Mouse (Mus musculus): ENCODE data around the gene Adh6a.

Adh6a gene

DNA sequence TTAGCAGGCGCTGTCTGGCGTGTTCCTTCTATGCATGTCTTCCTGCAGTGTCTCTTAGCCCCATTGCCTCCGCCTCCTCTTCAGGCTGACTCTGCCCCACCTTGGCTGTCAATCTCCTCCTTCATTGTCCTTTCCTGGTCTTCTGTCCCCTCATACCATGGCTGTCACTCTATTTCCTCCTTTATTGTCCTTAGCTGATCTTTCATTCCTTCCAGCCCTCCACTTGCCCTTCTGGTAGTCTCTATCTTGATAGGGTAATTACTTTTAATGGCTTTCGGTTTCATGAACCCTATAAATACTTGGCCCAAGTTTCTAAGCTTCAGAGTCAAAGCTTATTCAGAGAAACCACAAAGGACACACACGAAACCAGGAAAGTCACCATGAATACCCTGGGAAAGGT lies at the start of gene Adh6a:
Gene Adh6a, plus strand, starts transcription at position 322 of the 400 bp plus-strand sequence.
- no peak for DNase-seq

DNA sequence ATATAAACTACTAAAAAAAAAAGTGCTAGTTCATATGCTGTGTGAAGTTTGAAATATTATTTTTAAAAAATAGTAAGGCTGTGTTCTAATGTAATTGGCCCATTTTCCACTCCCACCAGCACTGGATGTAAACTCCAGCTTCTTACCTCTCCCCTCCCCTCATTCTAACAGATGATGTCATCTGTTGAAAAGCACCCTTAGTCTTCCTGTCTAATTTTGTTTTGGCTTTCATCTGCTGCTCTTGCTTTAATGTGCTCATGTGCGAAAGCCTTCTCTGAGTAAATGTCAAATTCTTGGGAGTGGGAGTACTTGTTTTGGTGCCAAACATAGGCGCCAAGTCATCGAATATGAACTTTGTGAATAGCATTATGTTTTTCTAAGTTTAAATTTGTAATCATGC lies 48.4 kb upstream of the Adh6a start:
- no peak for DNase-seq

DNA sequence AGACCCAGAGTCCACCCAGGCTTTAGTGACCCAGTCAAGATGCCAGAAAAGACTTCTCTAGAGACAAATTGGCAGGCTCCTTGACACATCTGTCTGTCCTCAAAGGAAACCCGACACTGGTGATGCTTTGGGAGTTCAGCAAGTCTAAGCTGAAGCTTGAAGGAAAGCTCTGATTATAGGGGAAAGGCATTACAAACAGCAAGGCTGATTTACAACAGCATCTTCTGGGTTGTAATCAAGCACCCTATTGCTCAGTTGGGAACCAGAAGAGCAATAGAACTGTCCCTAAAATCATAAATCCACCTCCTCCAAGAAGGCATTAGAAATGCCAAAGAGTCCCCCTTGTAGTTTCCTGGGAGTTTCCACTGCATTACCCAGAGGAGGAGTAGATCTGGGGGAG lies 42.6 kb upstream of the Adh6a start:
- DNase-seq: no peak

DNA sequence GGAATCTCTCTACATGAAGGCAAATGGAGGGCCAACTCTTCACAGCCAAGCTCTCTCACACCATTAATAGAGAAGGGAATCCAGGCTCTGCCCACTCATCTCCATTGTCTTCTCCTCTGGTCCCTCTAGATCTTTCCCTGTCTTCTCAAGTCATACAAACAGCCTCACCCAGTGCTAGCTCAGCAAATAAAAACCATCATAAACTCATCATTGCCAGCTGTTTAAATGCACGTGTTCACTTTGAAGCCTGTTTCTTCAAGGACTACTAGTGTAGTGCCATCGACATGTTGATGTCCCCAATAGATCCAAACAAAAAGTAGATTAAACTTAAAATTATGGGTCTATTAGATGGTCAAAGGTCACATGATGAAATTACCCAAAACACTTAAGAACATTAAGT lies 41.8 kb upstream of the Adh6a start:
- no peak for DNase-seq

DNA sequence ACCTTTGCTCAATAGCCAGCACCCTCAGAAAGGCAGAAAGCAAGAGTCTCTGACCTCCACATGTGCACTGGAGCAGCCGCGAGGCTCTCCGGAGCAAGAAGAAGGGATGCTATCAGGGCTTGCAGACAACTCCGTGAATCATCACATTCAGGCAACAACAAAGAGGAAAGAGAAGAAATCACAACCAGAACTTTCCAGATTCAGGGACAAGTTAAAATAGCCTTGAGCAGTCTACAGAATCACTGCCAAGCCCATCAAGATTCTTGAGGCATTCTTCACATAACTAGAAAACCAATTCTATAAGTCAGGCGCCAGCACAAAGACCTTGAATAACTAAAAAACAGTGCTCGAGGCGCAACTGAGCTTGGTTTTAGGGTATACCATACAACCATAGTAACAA lies 40.0 kb upstream of the Adh6a start:
- DNase-seq: no peak

DNA sequence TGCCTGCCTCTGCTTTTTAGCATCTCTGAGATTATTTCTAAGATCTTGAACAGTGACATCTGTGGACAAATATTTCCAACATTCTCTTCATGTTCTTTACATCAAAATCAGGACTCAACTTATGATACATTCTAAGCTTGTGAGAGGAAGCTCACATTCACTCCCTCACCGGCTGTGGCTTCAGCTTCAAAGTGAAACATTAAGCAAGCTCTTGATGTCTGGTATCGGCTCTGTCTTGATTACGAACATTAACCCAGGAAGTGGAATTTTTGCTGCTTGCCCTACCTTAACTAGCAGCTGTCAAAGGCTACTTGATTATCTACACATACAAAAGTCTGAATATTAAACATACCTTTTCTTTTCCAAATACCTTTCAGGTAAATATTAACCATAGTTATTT lies 38.0 kb upstream of the Adh6a start:
- DNase-seq: no peak

DNA sequence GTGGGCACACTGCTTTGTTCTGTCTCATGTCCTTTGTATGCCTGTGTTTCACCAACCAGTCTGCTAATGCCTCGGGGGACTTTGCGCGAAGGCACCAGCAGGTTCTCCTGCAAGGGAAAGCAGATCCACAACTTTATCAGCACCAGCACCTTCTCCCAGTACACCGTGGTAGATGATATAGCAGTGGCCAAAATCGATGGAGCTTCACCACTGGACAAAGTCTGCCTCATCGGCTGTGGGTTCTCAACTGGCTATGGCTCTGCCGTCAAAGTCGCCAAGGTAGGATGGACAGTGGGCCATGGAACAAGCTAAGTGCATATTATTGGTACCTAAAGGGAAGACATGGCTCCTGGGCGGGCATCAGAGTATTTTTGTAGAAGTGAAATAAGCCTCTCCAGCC lies 30.5 kb upstream of the Adh6a start:
- no peak for DNase-seq

DNA sequence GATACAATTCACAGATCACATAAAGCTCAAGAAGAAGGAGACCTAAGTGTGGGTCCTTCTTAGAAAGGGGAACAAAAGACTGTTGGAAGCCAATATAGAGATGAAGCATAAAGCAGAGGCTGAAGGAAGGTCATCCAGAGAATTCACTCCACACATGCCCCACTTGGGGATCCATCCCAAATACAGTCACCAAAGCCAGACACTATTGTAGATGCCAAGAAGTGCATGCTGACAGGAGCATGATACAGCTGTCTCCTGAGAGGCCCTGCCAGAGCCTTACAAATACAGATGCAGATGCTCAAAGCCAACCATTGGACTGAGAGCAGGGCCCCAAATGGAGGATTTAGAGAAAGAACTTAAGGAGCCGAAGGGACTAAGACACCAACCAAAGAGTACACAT lies 29.3 kb upstream of the Adh6a start:
- DNase-seq: no peak

DNA sequence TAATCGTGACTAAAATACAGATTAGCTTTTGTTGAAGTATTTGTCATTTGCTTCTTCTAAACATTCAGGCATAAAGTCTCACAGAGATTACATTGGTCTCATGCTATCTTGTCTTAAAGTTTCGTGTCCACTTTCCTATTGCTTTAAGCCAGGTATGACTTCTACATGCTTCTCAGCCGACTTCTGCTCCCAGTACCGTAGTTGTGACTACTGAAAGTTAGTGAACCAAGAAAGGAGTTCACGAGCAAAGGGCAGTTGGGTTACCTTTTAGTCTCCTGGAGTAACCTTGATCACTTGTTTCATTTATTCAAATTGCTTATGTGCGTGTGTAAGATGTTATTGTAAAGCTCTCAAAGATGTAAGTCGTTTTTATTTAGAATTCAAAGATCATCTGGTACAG lies 27.1 kb upstream of the Adh6a start:
- no peak for DNase-seq

DNA sequence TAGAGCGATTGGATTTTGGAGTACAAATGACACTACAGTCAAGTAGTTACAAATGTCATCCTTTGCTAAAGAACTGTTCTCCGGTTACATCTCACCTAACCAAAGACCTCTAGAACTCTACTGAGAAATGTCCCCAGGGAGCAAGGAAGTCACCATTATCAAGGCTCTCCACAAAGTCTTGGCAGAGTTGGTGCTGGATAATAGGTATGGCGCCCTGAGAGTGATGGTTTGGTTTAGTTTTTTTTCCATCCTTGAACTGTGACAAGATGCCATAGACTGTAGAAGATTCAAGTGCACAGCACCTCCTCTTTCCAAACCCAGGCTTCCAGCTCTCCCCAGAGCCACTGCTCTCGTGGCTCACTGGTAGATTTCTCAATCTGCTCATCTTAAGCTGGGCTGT lies 25.4 kb upstream of the Adh6a start:
- no peak for DNase-seq

DNA sequence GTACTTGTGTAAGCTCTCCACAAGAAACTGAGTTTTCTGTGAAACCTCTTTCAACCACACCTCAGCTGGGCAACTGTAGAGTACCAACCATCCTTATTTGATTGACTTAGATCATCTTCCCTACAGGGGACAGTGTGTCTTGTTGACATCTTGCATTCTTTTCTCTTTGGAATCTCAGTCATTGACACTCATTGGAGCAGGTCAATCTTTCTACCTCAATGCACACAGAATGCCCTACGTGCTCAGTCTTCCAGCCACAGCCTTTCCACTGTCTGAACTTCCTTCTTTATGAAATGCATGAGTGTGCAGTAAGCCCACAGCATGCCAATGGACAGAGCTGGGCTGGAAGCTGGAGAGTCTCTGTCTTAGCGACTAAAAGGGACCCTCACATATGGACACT lies 22.4 kb upstream of the Adh6a start:
- no peak for DNase-seq

DNA sequence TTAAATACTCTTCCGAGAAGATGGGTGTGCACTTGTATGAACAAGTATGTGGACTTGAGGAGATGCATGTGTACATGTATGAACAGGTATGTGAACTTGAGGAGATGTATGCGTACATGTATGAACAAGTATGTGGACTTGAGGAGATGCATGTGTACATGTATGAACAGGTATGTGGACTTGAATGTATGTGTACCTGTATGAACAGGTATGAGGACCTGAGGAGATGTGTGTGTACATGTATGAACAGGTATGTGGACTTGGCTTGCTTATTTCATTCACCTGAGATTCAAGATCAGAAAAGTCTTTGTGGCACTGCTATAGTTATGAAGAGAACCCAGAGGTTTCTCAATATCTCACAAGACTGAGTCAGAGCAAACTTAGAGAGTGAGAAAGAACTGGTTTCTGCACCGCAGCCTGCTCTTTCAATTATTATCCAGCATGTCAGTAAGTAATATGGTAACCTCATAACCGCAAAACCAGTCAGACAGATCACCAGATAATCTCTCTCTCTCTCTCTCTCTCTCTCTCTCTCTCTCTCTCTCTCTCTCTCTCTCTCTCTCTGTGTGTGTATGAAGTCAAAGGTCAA lies 21.5 kb upstream of the Adh6a start:
- DNase-seq: no peak

DNA sequence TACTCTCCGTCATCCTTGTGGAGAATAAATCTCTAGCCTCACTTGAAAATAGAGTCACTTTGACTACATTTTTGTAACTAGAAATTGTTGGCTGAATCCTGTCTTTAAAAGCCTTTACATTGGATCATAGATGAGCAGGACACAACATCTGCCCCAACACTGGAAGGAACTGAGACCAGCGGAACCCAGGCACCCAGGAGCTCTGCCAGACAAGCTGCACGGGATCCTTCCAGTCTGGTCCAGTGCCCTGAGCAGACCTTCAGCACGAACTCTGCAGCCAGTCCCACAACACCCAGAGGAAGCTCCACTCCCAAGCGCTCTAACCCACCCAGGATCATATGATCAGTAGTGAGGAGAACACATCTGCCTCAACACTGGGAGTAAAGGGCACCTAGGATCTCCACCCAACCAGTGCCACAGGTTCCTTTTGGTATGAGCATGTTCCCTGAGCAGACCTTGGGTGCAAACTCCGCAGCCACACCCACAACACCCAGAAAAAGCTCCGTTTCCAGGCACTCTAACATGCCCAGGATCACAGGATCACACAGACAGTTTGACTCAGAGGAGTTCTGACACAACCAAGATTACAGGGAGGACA lies 19.7 kb upstream of the Adh6a start:
- no peak for DNase-seq

DNA sequence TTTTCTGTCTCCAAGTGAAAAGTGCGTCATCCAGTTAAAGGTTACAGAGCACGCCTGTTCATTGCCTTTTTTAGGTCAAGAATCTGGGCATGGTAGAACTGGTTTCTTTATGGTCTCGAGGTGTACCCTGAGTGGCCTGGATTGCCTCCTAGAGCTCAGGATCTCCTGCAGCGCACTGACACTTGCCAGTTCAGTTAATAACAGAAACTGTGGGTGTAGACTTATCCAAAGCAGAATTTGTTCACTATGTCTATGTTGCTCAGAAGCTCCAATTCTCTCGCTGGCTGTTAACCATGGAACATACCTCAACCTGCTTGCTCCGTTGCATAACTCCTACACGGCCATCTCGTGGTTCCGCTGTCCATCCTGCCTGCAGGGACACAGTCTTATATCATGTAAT lies 13.0 kb upstream of the Adh6a start:
- DNase-seq: no peak

DNA sequence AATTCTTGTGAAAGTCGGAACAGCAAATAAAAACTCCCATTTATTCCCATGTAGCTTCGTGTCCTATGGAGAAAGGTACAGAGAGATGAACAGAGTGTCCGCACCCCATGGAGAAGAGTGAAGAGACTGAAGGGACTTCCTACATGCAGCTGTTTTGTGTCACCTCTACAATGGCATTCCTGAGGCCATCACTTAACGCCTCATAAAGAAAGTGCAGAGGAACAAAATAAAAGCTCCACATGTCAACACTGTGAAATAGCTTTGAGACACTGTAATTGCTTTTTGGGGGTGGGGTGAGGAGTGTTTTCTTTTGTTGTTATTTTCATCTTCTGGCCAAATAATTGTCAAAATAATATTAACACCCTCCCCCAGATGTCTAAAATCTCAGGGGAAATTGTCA lies 10.4 kb upstream of the Adh6a start:
- DNase-seq: no peak

DNA sequence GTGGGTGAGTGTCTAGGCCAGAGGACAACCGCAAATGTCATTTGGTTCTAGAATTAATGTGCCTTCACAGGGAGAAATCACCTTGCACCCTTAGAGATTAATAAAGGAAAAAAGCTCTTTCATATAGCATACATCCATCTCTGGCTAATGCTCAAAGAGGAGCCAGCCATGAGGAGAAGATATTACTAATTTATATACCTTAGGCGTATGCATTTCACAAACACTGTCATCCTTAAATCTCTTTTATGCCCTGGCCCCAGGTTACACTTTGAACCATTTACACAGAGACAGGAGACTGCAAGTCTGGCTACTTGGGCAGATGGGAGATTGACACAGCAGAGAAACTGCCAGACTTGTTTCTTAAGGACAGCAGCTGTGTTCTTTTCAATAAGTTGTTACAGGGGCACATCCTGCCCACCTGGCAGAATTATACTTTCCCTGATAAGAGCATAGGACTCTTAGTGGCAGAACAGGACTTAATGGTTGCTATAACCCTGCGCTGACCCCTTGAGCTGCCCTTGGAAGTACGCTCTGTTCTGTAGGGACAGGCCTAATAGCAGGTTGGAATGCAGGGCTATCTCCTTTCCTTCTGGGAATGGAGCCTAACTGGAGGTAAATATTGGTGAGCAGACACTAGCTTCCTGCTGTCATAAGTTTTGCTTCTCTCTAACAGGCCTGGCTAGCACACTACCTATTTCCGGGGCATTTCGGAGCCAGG lies 9.2 kb upstream of the Adh6a start:
- DNase-seq: no peak

DNA sequence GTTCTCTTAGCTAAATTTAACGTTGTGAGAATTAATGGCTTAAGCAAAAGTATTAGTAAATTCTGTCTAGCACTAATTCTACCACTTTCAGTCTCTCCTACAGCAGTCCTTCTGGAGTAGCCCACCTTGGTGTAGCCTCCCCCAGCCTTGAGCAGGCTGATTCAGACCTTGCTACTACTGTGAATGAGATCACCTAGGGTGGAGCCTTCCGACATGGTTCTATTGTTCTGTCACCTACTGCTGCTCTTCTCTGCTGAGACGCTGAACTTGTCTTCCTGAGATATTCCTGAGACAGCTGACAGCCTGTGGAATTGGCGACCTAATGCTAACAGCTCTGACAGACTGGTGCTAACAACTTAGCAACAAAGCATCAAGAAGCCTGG lies 8.6 kb upstream of the Adh6a start:
- no peak for DNase-seq

DNA sequence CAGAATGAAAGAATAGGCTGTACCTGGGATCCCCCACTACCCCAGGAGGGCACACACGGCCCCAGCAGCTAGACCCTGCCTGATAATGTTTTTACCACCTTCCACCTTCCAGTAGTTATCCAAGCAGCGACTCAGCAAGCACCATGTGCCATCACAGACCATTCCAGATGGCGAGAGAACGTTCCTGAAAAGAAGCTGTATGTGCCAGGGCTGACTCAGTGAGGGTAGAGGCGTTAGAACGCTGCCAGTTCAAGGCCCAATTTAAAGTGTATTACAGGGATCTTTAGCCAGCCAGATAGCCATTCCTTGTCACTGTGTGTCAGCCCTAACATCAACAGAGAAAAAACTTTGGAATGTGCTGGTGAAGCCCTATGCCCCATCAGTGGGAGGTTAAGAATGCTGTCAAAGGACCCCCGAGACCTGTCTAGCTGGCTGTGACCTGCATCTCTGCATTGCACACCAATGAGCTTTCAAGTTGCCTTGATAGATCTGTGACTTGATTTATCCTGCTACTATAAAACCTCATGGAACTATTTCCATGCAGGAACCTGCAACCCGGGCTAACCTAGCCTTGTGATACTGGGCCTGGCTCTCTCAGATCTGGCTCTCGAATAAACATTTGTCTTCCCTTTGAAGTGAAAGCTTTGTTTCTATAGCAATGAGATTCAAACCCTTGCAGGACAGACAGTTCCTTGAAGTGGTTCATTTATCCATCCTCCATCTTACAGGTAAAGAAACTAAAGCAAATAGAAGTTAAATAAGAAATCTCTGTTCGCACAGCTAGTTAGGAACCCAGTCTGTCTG lies 7.4 kb upstream of the Adh6a start:
- no peak for DNase-seq

DNA sequence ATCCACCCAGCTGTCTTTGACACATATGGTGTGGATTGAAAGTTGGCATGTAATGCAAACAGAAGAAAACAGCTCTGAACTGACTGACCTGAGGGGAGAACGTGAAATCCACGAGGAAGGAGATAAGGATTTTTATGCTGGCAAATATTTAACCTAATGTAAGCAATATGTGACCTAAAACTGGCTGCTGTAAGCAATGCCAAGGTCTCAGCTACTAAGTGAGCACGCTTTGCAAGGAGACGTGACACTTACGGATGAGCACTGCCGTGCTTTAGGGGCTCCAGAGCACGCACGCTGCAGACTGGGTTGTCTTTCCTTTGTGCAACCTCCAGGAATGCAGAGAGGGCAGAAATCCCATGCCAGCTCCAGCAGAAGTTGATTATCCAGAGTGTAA lies 6.8 kb upstream of the Adh6a start:
- no peak for DNase-seq

DNA sequence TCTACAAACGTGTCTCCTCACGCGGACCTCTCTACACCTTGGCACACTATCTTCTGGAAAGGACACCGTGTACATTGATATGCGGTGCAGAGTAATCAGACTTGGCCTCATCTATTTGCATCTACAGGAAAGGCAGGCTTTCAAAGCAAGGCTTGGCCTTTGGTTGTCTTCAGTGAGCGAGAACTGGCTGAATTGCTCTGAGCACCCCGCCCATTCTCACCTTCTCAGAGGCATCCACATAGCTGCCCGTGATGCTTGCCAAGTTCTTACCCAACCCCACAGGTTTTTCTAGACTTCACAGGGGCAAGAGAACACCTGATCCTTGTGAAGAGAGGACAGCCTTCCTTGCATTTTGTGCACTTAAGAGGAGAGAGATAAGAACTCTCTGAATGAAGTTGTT lies 3.2 kb upstream of the Adh6a start:
- DNase-seq: no peak

DNA sequence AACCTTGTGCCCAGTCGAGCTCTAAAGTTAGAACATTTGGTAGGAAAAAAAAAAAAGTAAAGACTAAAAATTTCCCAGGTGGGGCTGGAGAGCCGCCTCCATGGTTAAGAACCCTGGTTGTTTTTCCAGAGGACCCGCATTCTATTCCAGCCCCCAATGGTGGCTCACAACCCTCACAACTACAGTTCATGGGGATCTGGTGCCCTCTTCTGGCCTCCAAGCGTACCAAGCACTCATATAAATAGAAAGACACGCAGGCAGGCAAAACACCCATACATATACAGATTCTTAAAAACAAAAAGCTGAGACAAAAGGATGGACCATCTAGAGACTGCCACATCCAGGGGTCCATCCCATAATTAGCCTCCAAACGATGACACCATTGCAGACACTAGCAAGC lies 2.1 kb upstream of the Adh6a start:
- DNase-seq: no peak

DNA sequence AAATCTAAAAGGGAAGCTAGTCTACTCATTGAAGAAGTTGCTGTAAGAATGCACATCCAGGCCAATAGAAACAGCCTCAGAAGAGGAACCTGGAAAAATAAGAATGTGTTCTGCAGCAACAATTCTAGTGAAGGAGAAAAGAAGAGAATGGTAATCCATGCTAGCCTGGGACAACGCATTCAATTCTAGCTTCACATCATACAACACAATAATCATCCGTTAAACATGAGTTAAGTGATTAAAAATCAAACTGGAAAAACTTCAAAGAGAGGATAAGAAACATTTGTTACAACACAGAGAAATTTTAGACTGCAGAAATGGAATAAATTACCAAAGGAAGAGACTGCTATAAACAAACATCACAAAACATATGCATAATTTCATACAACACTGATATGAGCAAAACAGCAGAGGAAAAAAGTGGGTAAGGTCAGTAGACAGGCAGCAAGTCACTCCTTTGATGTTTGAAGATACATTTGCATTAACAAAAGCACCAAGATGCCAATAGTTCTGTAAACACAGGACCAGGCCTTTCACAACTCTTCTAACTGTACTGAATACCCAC lies 3.9 kb downstream of the Adh6a start:
- no peak for DNase-seq

DNA sequence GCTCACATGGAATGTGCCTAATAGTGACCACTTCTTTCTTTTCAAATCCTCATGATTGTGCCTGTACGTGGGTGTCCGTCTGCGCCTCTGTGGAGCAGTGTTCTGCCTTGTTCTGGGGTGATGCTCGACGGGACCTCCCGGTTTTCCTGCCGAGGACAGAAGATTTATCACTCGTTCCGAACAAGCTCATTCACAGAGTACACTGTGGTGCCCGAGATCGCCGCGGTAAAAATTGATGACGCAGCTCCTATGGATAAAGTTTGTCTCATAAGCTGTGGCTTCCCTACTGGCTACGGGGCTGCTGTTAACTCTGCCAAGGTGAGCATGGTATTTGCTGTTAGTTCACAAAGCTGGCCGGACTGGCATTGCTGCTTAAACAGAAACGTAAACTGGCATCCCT lies 11.9 kb downstream of the Adh6a start:
- no peak for DNase-seq

DNA sequence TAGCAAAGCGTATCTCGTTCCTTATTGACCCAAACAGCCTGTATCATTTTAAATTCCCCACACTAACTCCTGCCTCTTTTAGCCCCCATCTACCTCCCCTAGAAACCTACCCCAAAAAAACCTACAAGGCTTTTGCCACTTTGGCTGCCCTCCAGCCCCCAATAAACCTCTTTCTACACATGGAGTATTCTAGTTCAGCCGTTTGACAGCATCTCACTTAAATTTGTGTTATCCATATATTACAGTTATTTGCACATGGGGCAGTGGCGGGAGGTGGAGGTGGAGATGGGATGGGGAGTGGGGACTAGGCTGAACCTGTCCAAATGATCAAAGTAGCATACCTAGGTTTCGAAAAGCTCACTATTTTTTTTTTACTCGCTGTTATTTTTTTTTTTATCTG lies 12.4 kb downstream of the Adh6a start:
- no peak for DNase-seq

Data from spleen, adult 18-20 months (tissue).